Mouse (Mus musculus): ENCODE data around the gene Agtpbp1. TPM values are rescaled to one million over a fixed set of nuclear protein-coding genes. Genes with fewer than 3 reads are reported as not detected.

The Agtpbp1 gene
- polyA plus RNA-seq, 1 experiment from 2014 or later = 7.5 TPM

DNA sequence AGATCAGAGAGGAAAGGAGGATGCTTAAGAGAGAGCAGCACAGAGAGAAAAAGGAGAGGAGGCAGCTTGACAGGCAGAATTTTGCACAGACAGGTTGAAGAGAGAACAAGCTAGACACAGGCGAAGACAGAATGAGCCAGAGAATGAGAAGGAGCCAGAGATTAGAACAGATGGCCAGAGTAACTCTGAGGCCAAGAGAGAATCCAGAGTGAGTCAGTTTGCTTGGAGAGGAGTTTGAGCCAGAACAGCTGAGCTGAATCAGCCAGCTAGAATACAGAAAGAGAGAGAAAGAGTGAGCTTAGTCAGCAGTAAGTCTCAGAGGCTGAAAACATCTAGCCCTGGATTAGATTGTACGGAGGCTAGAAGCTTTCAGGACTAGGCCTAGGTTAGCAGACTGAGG is 12.5 kb downstream of the Agtpbp1 start:
- H3K27me3 ChIP-seq = peaks cover 6% of the 10 kb centered on the region
- no peak overlapping the region for H3K27ac ChIP-seq (replicated peaks)
- no peak overlapping the region for H3K9ac ChIP-seq
- no peak overlapping the region for H3K4me2 ChIP-seq
- H3K4me3 ChIP-seq (replicated peaks) = no peak overlapping the region
- no peaks in the 10 kb centered on the region for H3K4me1 ChIP-seq (replicated peaks)
- H3K36me3 ChIP-seq (replicated peaks) = no peaks in the 10 kb centered on the region
- WGBS (ENCODE audit: insufficient replicate concordance) = 80% methylated on average over 2 of the region's 2 CpGs
- H3K9me3 ChIP-seq (replicated peaks) = no peaks in the 10 kb centered on the region
- ATAC-seq (ENCODE audit: insufficient read depth) = no peak

DNA sequence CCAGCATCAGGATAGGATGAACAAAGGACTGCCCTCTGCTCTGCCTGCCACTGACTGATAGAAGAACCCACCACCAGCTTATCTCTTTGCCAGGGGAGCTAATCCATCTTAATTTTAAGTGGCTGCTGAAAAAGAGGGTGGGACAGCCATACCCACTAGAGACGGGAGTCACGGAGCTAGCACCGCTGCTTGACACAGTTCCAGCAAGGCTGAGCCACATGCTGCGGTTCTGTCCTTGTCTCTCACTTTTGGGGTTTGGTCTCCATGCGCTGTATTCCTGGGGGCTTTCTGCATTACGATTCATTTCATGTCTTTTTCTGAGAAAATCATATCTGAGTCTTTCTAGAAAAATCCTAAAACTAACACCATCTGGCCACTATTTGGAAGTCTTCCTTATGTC is 13.9 kb downstream of the Agtpbp1 start:
- H3K27ac ChIP-seq (replicated peaks) = no peak overlapping the region
- no peak for ATAC-seq (ENCODE audit: insufficient read depth)
- H3K9me3 ChIP-seq (replicated peaks) = no peaks in the 10 kb centered on the region
- H3K9ac ChIP-seq = no peak overlapping the region
- H3K27me3 ChIP-seq = peaks cover 10% of the 10 kb centered on the region
- WGBS (ENCODE audit: insufficient replicate concordance) = 63% methylated on average over 6 of the region's 6 CpGs
- no peak overlapping the region for H3K4me3 ChIP-seq (replicated peaks)
- no peak overlapping the region for H3K4me2 ChIP-seq
- H3K36me3 ChIP-seq (replicated peaks) = no peaks in the 10 kb centered on the region
- no peaks in the 10 kb centered on the region for H3K4me1 ChIP-seq (replicated peaks)

DNA sequence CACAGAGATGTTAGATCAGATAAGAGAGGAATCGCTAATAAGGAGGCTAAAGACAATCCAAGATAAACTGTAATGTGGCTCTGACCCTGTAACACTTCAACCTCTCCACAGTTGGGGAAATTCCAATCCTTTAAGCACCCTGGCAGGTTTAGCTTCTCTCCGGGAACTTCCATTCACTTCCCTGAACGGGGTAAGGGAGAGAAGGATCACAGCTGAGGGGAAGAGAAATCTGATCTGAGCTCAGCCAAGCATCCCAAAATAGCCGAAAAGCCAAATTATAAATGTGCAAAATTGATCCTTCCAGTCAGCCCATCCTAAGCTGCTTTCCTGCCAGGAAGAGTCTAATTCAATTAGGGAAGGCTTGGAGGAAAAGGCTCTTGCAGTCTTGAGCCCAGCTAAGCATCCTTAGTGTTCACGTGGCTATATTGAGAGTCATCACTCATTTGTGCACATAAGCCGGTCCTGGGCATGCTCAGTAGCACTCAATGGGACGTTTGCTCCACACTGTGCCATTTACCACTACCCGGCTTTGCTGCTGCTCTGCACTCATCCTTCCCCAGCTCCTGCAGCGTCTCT is 19.0 kb downstream of the Agtpbp1 start:
- Histone ChIP-seq H3K9me3 (replicated peaks) (no peaks in the 10 kb centered on the region), H3K27me3 (peaks cover 30% of the 10 kb centered on the region; the same call in 1 of the 2 replicates), H3K27ac (replicated peaks) (no peak overlapping the region), H3K4me1 (replicated peaks) (no peaks in the 10 kb centered on the region; the same call in 1 of the 2 replicates), H3K4me3 (replicated peaks) (no peak overlapping the region), H3K4me2 (no peak overlapping the region), H3K9ac (no peak overlapping the region), H3K36me3 (replicated peaks) (no peaks in the 10 kb centered on the region)
- WGBS (ENCODE audit: insufficient replicate concordance) = 56% methylated on average over 9 of the region's 9 CpGs
- no peak for ATAC-seq (ENCODE audit: insufficient read depth)

DNA sequence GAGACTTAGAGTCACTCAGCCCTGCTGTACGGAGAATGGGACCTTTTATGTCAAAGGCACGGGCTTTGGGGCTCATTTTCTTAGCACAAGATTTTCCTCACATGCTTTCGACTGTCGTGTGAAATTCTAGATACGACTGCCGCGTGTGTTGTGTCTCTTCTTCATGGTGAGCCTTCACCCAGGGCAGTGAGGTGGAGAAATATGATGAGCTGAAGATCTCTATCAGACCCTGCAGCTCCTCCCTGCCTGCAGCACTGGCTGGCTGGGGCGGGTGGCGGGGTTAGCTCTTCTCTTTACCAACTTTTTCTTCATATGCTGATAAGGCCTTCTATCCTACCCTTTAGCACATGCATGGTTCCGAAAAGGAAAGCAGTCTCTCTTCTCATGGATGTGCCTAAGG is 20.1 kb downstream of the Agtpbp1 start:
- Histone ChIP-seq H3K9ac (no peak overlapping the region), H3K27ac (replicated peaks) (no peak overlapping the region), H3K4me1 (replicated peaks) (no peaks in the 10 kb centered on the region; the same call in 1 of the 2 replicates), H3K36me3 (replicated peaks) (no peaks in the 10 kb centered on the region), H3K4me2 (no peak overlapping the region), H3K9me3 (replicated peaks) (no peaks in the 10 kb centered on the region), H3K27me3 (peaks cover 29% of the 10 kb centered on the region; the same call in 1 of the 2 replicates), H3K4me3 (replicated peaks) (no peak overlapping the region)
- no peak for ATAC-seq (ENCODE audit: insufficient read depth)
- 54% methylated on average over 10 of the region's 10 CpGs for WGBS (ENCODE audit: insufficient replicate concordance)

DNA sequence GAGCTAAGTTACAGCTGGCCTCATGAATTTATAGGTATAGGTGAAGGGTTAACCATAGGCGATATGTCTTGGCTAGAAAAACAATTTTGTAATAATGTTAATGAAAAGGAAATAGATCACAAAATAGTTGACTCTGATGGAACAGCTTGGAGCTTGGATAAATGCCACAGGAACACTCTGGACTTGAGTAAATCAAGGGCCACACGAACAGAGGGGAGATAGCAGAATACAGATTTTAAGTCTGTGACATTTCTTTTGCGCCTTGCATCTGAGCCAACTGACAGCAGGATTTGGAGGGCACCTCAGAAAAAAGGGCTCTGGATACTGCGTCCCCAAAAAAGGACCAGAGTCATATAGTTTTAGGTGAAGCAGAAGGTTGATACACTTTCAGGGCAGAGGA is 20.5 kb downstream of the Agtpbp1 start:
- Histone ChIP-seq H3K4me2 (no peak overlapping the region), H3K36me3 (replicated peaks) (no peaks in the 10 kb centered on the region), H3K4me1 (replicated peaks) (no peaks in the 10 kb centered on the region; the same call in 1 of the 2 replicates), H3K27ac (replicated peaks) (no peak overlapping the region), H3K9me3 (replicated peaks) (no peaks in the 10 kb centered on the region), H3K4me3 (replicated peaks) (no peak overlapping the region), H3K27me3 (peaks cover 29% of the 10 kb centered on the region; the same call in 1 of the 2 replicates), H3K9ac (no peak overlapping the region)
- ATAC-seq (ENCODE audit: insufficient read depth) = no peak
- WGBS (ENCODE audit: insufficient replicate concordance) = 68% methylated on average over 4 of the region's 4 CpGs

DNA sequence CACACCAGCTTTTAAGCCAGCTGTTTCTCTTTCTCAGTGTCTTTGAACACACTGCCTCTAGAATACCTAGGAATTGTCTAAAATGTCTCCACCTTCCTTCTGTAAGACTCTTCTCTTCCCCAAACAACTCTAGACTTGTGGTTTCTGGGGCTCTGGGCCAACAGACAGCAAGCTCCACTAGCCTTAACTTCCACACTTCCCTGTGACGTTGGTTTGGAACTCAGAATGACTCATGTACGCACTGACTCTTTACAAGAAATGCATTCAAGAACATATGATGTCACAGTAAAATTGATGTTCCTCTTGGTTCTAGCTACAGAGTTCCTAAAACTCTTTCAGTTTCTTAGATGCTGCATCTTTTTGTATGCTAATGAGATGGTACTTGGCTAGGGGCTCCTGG is 22.6 kb downstream of the Agtpbp1 start:
- Histone ChIP-seq H3K27me3 (peaks cover 33% of the 10 kb centered on the region; the same call in 1 of the 2 replicates), H3K4me2 (no peak overlapping the region), H3K27ac (replicated peaks) (no peak overlapping the region), H3K36me3 (replicated peaks) (no peaks in the 10 kb centered on the region), H3K9ac (no peak overlapping the region), H3K4me1 (replicated peaks) (peaks cover 6% of the 10 kb centered on the region), H3K9me3 (replicated peaks) (no peaks in the 10 kb centered on the region), H3K4me3 (replicated peaks) (no peak overlapping the region)
- 55% methylated on average over 2 of the region's 2 CpGs for WGBS (ENCODE audit: insufficient replicate concordance)
- ATAC-seq (ENCODE audit: insufficient read depth) = no peak

DNA sequence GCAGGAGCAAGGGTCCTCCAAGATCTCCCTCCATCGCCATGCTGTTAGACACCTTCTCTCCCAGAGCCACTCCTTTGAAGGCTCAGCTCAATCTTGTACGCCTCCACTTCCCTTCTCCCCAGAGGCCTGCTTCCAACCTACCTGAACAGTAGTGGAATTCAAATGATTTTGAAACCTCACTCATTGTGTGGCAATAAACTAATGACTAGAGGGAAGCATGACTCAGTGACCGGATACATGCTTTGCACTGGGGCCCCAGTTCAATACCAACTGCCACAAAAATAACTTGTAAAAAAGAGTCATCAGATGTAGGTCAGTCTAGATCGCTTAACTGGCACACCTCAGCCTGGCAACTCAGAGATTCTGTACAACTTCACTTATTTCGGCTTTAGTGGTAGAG is 26.3 kb downstream of the Agtpbp1 start:
- no peaks in the 10 kb centered on the region for H3K9me3 ChIP-seq (replicated peaks)
- ATAC-seq (ENCODE audit: insufficient read depth) = no peak
- H3K9ac ChIP-seq = no peak overlapping the region
- no peak overlapping the region for H3K4me3 ChIP-seq (replicated peaks)
- peaks cover 28% of the 10 kb centered on the region for H3K4me1 ChIP-seq (replicated peaks)
- 79% methylated on average over 5 of the region's 5 CpGs for WGBS (ENCODE audit: insufficient replicate concordance)
- no peak overlapping the region for H3K4me2 ChIP-seq
- H3K36me3 ChIP-seq (replicated peaks) = no peaks in the 10 kb centered on the region
- peaks cover 17% of the 10 kb centered on the region; the same call in 1 of the 2 replicates for H3K27me3 ChIP-seq
- 0 out of 2 replicates have a peak overlapping the region, but pooled peaks have one; percentile 16 for H3K27ac ChIP-seq (replicated peaks)

DNA sequence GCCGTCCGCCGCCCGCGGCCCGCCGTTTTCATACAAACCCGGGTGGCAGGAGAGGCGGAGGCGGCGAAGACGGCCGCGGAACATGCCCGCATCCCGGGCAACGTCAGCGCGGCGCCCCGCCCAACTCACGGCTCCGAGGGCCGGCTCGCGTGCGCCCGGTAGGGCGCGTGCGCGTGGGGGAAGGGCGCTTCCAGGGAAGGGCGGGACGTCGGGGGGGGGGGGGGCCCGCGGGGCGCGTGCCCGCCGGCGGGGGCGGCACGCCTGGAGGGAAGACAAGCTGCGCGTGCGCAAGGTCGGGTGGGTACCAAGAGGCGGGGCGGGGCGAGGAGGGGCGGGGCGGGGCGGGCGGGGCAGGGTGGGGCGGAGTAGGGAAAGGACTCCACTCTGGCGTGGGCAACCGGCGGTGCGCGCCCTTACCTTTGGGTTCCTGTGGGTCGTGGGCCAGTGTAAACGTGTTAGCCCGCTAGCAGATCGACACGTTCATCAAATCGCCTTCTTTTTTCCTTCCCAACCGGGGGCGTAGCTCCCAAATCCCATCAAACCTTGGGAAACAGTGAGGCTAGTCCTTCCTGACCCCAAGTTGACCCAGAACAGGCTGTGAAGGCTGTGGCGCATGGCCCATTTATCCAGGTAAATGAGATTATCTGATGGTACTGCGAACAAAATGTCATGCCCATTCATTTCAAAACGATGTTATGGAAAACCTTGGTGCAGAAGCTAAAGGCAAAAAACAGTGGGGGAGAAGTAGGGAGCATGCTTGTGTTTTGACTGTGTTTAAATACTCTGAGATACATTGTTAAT is 27.6 kb downstream of the Agtpbp1 start:
- H3K9me3 ChIP-seq (replicated peaks) = no peaks in the 10 kb centered on the region
- peak overlapping the region; percentile 74 for H3K9ac ChIP-seq
- peaks cover 33% of the 10 kb centered on the region for H3K4me1 ChIP-seq (replicated peaks)
- H3K4me2 ChIP-seq = peak overlapping the region; percentile 98
- H3K4me3 ChIP-seq (replicated peaks) = peak overlapping the region; percentile 78
- H3K36me3 ChIP-seq (replicated peaks) = no peaks in the 10 kb centered on the region
- peak; percentile 90 for ATAC-seq (ENCODE audit: insufficient read depth)
- peak overlapping the region; percentile 86 for H3K27ac ChIP-seq (replicated peaks)
- peaks cover 12% of the 10 kb centered on the region; the same call in 1 of the 2 replicates for H3K27me3 ChIP-seq
- WGBS (ENCODE audit: insufficient replicate concordance) = under 1% methylated on average over 54 of the region's 73 CpGs

DNA sequence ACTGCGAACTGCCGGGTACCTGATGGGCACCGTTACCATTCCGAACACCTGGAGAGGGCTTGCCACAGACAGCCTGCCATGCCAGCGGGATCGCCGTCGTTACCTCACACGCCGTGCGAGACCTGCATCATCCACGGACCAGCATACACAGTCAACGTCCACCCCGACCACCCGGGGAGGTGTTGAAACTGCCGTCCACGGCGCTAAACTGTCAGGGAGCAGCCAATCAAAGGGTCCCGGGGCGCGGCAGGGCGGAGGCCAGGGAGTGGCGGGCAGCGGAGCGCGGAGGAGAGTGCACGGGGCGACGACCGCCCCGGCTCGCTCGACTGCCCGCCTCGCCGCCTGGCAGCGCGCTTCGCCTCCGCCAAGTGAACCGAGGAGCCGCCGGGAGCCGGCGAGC is 28.4 kb downstream of the Agtpbp1 start:
- Histone ChIP-seq H3K27ac (replicated peaks) (peak overlapping the region; percentile 86), H3K4me1 (replicated peaks) (peaks cover 33% of the 10 kb centered on the region), H3K4me3 (replicated peaks) (peak overlapping the region; percentile 78), H3K9ac (peak overlapping the region; percentile 74), H3K27me3 (peaks cover 6% of the 10 kb centered on the region; the same call in 1 of the 2 replicates), H3K9me3 (replicated peaks) (no peaks in the 10 kb centered on the region), H3K4me2 (peak overlapping the region; percentile 98), H3K36me3 (replicated peaks) (no peaks in the 10 kb centered on the region)
- peak; percentile 89 for ATAC-seq (ENCODE audit: insufficient read depth)
- under 1% methylated on average over 45 of the region's 45 CpGs for WGBS (ENCODE audit: insufficient replicate concordance)

DNA sequence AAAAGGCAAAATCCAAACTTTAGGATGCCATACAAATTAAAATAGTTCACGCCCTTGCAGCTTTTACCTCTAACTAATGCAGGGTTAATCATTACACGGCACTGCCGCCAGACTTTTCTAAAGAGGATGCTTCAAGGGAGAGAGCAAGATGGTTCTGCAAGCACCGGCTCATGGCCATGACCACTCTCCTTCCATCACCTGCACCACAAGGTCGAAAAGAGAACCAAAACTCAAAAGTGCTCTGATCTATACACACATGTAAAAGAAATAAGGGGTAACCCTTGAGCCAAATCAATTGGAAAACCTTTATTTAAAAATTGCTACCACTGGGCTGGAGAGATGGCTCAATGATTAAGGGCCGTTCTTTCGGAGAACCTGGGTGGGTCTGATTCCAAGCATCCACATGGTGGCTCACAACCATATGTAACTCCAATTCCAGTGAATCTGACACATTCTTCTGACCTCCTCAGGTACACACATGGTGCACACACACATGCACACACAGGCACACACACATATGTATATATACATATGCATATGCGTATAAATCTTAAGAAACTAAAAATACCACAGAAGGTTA is 29.3 kb downstream of the Agtpbp1 start:
- Histone ChIP-seq H3K27me3 (peaks cover 6% of the 10 kb centered on the region; the same call in 1 of the 2 replicates), H3K27ac (replicated peaks) (no peak overlapping the region), H3K36me3 (replicated peaks) (no peaks in the 10 kb centered on the region), H3K4me3 (replicated peaks) (peak overlapping the region; percentile 78), H3K4me1 (replicated peaks) (peaks cover 37% of the 10 kb centered on the region), H3K9ac (no peak overlapping the region), H3K4me2 (peak overlapping the region; percentile 98), H3K9me3 (replicated peaks) (no peaks in the 10 kb centered on the region)
- 68% methylated on average over 8 of the region's 8 CpGs for WGBS (ENCODE audit: insufficient replicate concordance)
- ATAC-seq (ENCODE audit: insufficient read depth) = no peak
